Mouse (Mus musculus) ovary, postnatal 36 days (tissue): Measurements from ENCODE around the gene Plau.

Experiments
- DNase-seq: peaks from one replicate; pipeline ENCODE4 v3.0.0; 2022; ENCODE audit warnings: low spot score, mixed read lengths

Gene Plau

GRCm38 (mm10) chr14:20836171-20836904 lies at the start of gene Plau:
Gene Plau, plus strand, starts transcription at chr14:20836660.
- DNase-seq, result peak; percentile 76

- no peak for DNase-seq
Observed at GRCm38 (mm10) chr14:20788151-20788550, 48.3 kb upstream of the Plau start.

GRCm38 (mm10) chr14:20789593-20789992 lies 46.9 kb upstream of the Plau start:
- DNase-seq, result no peak

GRCm38 (mm10) chr14:20790445-20790844 lies 46.0 kb upstream of the Plau start:
- no peak for DNase-seq

- no peak for DNase-seq
Observed at GRCm38 (mm10) chr14:20790996-20791395, 45.5 kb upstream of the Plau start.

GRCm38 (mm10) chr14:20791511-20792242 lies 44.8 kb upstream of the Plau start:
- no peak for DNase-seq

- no peak for DNase-seq
Observed at GRCm38 (mm10) chr14:20792243-20792921, 44.1 kb upstream of the Plau start.

GRCm38 (mm10) chr14:20792922-20793757 lies 43.3 kb upstream of the Plau start:
- peak; percentile 52 for DNase-seq

- DNase-seq, result peak; percentile 84
Observed at GRCm38 (mm10) chr14:20793758-20794531, 42.5 kb upstream of the Plau start, which contains the start of gene Camk2g. Gene Camk2g, minus strand, starts transcription at chr14:20794088.

GRCm38 (mm10) chr14:20794589-20794988 lies 41.9 kb upstream of the Plau start:
- DNase-seq, result no peak

- no peak for DNase-seq
Observed at GRCm38 (mm10) chr14:20795423-20796152, 40.9 kb upstream of the Plau start.

GRCm38 (mm10) chr14:20796170-20796569 lies 40.3 kb upstream of the Plau start:
- no peak for DNase-seq

GRCm38 (mm10) chr14:20796643-20797042 lies 39.8 kb upstream of the Plau start:
- no peak for DNase-seq

GRCm38 (mm10) chr14:20798300-20798699 lies 38.2 kb upstream of the Plau start:
- no peak for DNase-seq

GRCm38 (mm10) chr14:20798761-20799160 lies 37.7 kb upstream of the Plau start:
- DNase-seq, result peak; percentile 88

GRCm38 (mm10) chr14:20802926-20803605 lies 33.4 kb upstream of the Plau start:
- no peak for DNase-seq

GRCm38 (mm10) chr14:20803606-20803938 lies 32.9 kb upstream of the Plau start:
- peak; percentile 72 for DNase-seq

GRCm38 (mm10) chr14:20804481-20804880 lies 32.0 kb upstream of the Plau start:
- DNase-seq, result no peak

GRCm38 (mm10) chr14:20804964-20805672 lies 31.3 kb upstream of the Plau start:
- DNase-seq, result peak; percentile 74
